Mouse (Mus musculus) liver, adult (tissue): ENCODE data around the gene Acbd4.

Experiments used
- GATA4 ChIP-seq: IDR thresholded peaks from 2 replicates; pipeline ENCODE4 v1.6.1; 2014; ENCODE audit warnings: mild to moderate bottlenecking, low read length; ENCODE audit not compliant: insufficient replicate concordance

Gene Acbd4

GRCm38 (mm10) chr11:103117591-103118009 lies 16.1 kb downstream of the Acbd4 start:
- no peak for TF ChIP-seq GATA4

- no peak for TF ChIP-seq GATA4
Measured at GRCm38 (mm10) chr11:103118866-103119265, 17.4 kb downstream of the Acbd4 start.

GRCm38 (mm10) chr11:103119609-103120008 lies 18.1 kb downstream of the Acbd4 start:
- TF ChIP-seq GATA4 = no peak

GRCm38 (mm10) chr11:103120315-103120714 lies 18.8 kb downstream of the Acbd4 start:
- no peak for TF ChIP-seq GATA4

GRCm38 (mm10) chr11:103131701-103132575 lies 30.5 kb downstream of the Acbd4 start, which contains the start of gene Hexim2:
Gene Hexim2 (plus strand): TSS chr11:103132429.
- TF ChIP-seq GATA4 = no peak

- no peak; the same call in 1 of the 2 replicates for TF ChIP-seq GATA4
Measured at GRCm38 (mm10) chr11:103132576-103133455, 31.3 kb downstream of the Acbd4 start.

GRCm38 (mm10) chr11:103133456-103134185 lies 32.1 kb downstream of the Acbd4 start:
- TF ChIP-seq GATA4 = no peak

- TF ChIP-seq GATA4 = no peak
Measured at GRCm38 (mm10) chr11:103134221-103134620, 32.7 kb downstream of the Acbd4 start.

- no peak for TF ChIP-seq GATA4
Measured at GRCm38 (mm10) chr11:103136039-103136577, 34.6 kb downstream of the Acbd4 start.

GRCm38 (mm10) chr11:103139951-103140762 lies 38.7 kb downstream of the Acbd4 start:
- TF ChIP-seq GATA4 = no peak

GRCm38 (mm10) chr11:103140763-103141100 lies 39.2 kb downstream of the Acbd4 start:
- TF ChIP-seq GATA4 = no peak

- no peak for TF ChIP-seq GATA4
Measured at GRCm38 (mm10) chr11:103141101-103141943, 39.8 kb downstream of the Acbd4 start.

- no peak for TF ChIP-seq GATA4
Measured at GRCm38 (mm10) chr11:103141944-103142255, 40.4 kb downstream of the Acbd4 start.
